Mouse (Mus musculus): ENCODE data around the gene Igf1r.

GRCm38 (mm10) chr7:67994346-67994858, 41.8 kb downstream of the Igf1r start:
- TF ChIP-seq ZC3H11A (IDR thresholded peaks at IDR 0.05; ENCODE audit: borderline replicate concordance, low read depth, low read length): no peak
- no peak for TF ChIP-seq HCFC1 (IDR thresholded peaks at IDR 0.05; ENCODE audit: borderline replicate concordance, insufficient read depth, low read length)
- no peak for TF ChIP-seq ZNF384 (IDR thresholded peaks at IDR 0.05; ENCODE audit: low read depth, low read length)
- TF ChIP-seq CHD2 (IDR thresholded peaks at IDR 0.05; ENCODE audit: low read depth, low read length): no peak
